Mouse (Mus musculus): ENCODE results near the gene Coq6.
"Not testable (repeated sequence)": the region's sequence is repeated elsewhere in the genome, so short reads cannot be mapped to it uniquely, and the experiment has no call there.

Gene Coq6

DNA sequence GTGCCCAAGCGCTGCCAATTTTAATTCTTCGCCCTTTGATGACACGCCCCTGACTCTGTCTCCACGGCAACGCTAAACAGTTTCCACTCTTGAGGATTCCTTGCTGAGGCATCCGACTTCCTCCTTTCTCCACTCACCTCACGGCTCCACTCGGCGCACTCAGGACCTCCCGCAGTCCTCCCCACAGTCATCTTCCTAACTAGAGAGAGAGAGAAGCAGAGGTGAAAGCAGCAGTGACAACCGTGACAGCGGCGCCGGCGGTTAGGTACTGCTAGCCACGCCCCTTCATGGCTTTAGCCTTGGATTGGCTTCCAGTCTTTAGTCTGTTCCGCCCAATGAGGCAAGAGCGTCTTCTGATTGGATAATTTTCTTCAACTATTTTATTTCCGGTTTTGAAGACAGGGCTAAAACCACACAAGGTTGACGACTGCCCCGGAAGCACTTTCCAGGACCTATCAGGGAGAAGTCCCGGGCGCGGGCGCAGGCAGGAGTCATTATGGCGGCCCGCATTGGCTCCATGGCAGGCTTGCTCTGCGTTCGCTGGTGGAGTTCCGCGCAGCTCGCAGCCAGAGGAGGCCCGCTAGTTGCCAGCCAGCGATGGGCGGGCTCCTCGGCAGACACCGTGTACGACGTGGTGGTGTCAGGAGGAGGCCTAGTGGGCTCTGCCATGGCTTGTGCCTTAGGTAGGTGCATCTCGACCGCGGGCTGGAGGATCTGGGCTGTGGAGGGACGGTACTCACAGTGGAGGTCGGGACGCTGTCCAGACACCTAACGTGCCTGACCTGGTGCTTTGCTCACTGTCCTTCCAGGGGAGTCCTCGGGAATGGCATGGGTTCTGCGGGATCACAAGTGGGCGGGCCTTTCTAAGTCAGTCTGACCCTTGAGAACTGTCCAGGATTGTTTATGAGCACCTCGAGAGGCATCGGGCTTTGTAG is at the start of gene Coq6, which contains the start of gene Fam161b:
Gene Coq6, plus strand, starts transcription at position 103 of the 935 bp plus-strand sequence.
Gene Fam161b, minus strand, starts transcription at position 279 of the 935 bp plus-strand sequence.
- ChIA-PET CTCF (no interaction called here), POLR2A (interaction anchor here in 2 of 4 experiments (1.0 to 1.6 kb wide), 4 partner anchors 10 to 95 kb away, joined by 3 to 6 read pairs (median 3); no protein-coding TSS in a partner anchor)

DNA sequence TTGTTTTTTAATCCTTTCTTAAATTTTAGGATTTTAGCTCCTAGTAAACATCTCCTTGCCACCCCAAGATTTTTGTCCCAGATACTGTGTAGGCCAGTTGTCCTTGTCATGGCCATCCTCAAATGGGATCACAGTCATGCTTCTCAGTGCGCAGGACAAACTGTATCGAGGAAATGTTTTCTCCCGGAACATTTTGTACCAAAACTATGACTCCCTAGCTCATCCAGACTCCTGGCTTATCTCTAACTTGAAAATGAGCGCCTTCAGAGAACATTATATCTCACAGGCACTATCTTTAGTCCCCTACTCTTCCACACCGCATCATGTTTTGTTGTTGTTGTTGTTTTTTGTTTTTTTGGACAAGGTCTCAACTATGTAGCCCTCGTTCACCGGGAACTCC is 45.5 kb upstream of the Coq6 start:
- CTCF ChIA-PET: interaction anchor here in 3 of 4 experiments (1.0 to 1.4 kb wide), 4 partner anchors 28 to 274 kb away, joined by 3 to 7 read pairs (median 3); no protein-coding TSS in a partner anchor
- POLR2A ChIA-PET: interaction anchor here (0.5 to 3.2 kb wide), 56 partner anchors 9 to 457 kb away, joined by 3 to 23 read pairs (median 4); partner anchors contain the start of genes Aldh6a1 (in 3 of the 4), Lin52 (in 3 of the 4), Ptgr2 (in 3 of the 4) and Rnf113a2 (in 2 of the 4)

DNA sequence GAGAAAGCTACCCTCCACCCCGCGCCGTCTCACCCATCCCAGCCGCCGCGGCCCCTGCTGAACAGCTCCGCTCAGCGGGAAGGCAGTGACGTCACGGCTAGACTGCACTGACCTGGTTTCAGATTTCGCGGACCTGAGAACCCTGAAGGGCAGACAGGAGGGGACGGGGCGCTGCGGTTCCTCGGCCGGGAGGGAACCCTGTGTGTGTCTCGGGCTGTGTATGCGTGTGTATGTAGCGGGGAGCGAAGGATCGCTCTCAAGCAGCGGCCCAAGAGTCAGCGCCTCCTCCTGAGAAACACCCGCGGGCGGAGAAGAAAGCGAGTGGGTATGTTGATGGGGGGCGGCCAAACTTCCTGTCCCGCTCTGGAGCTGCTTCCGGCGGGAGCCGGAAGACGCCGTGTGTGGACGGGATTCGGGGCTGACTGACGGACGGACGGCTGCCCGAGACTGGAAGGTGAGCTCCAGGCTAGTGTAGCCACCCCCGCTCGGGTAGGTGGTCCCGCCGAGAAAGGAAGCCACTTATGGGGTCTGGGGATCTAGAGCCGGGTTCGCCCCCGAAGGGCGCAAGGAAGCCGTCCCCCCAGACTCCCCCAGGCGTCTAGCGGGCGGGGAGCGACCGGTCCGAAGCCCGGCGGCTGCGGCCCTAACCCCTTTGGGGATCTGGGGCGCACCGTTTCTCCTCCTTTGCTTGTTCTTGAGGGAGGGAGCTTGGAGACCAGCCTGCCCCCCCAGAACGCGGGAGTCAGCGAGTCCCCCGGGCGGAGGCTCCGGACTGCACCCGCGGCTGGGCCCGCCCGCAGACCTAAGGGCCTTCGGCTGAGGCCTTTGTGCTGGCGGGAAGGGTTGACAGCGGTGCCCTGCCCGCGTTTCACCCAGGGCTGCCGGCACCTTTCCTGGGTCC is 44.5 kb upstream of the Coq6 start, which contains the start of gene Zfp410:
Gene Zfp410, plus strand, starts transcription at position 132 of the 901 bp plus-strand sequence.
- ChIA-PET CTCF (interaction anchor here in 3 of 4 experiments (0.6 to 1.4 kb wide), 8 partner anchors 10 to 560 kb away, joined by 3 to 7 read pairs (median 4); no protein-coding TSS in a partner anchor), POLR2A (interaction anchor here (0.5 to 3.2 kb wide), 72 partner anchors 8 to 497 kb away, joined by 3 to 23 read pairs (median 4); partner anchors contain the start of genes Aldh6a1 (in 3 of the 4), Lin52 (in 3 of the 4), Ptgr2 (in 3 of the 4) and Rnf113a2 (in 2 of the 4))

DNA sequence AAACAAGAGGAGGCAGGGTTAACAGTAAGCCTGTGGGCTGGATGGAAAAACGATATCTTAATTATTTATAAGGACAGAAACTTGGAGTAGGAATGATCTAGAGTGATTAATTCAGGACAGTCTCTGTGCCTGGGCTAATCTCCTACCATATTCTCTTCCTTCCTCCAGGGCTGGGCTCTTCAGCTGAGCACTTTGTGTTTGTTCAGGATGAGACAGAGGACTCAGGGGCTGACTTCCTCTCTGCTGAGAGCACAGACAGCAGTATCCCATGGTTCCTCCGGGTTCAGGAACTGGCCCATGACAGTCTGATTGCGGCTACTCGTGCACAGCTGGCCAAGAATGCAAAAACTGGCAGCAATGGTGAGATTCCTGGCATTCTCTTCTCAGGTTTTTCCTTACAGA is 34.3 kb upstream of the Coq6 start:
- ChIA-PET CTCF (interaction anchor here in 2 of 4 experiments (0.5 to 0.6 kb wide), 2 partner anchors 10 to 31 kb away, joined by 3 to 4 read pairs; partner anchors contain the start of gene Zfp410 (in 1 of the 2)), POLR2A (interaction anchor here in 3 of 4 experiments (0.6 to 2.3 kb wide), 5 partner anchors 10 to 133 kb away, joined by 3 to 8 read pairs (median 4); partner anchors contain the start of gene Zfp410 (in 2 of the 3))

DNA sequence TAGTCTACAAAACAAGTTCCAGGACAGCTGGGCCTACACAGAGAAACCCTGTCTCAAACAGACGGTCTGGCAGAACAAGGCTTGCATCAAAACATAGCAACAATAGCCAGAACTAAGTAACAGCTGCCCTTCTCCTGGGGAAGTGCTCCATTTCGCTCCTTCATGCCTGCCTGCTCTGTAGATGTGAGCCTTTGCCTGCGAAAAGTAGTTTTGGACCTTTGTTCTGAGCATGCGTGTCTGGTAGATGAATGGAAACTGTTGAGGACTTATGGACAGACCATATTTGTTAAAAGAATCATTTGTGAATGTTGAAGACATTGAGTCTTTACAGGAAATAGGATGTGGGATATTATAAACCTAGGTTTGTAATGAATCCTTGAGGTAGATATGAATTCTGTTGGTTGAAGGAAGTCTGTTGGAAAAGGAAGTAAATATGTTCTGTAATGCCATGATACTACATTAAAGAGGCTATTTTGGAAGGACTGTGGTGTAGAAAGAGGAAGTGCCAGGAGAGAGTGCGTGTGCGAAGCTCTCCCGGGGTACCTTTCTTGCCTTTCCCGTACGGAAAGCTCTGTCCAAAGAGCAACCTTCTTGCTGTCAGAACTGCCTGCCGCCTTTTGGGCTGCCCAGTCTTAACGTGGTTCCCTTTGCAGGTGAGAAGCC is 24.4 kb upstream of the Coq6 start:
- CTCF ChIA-PET: interaction anchor here in 1 of 4 experiments (0.9 kb wide), 1 partner anchor 11 kb away, joined by 3 read pairs; no protein-coding TSS in a partner anchor
- POLR2A ChIA-PET: interaction anchor here in 2 of 4 experiments (0.6 to 2.3 kb wide), 4 partner anchors 10 to 333 kb away, joined by 3 to 6 read pairs (median 3); partner anchors contain the start of gene Zfp410 (in 1 of the 2)

DNA sequence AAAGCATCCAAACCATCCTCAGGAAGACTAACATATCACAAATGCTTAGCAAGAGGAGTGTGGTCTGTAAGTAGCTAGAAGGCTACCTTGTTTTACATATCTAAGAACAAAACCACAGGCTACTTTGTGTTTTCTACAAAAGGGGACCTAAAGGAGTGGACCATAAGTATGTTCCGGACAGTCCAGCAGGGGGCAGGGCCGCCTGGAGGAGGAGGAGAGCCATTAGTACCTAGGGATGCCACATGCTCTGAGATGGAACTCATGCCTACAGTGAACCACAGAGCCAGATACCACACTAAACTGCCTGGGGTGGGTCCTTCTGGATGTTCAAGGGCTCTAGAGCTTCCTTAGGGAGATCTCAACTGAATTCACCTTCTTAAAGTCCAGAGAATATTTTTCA is 14.3 kb upstream of the Coq6 start:
- POLR2A ChIA-PET: interaction anchor here in 2 of 4 experiments (0.7 to 2.8 kb wide), 10 partner anchors 9 to 116 kb away, joined by 3 to 9 read pairs (median 4); partner anchors contain the start of genes Coq6 (in 2 of the 2), Fam161b (in 2 of the 2), Aldh6a1 (in 1 of the 2) and Lin52 (in 1 of the 2)
- CTCF ChIA-PET: interaction anchor here in 3 of 4 experiments (0.6 to 1.4 kb wide), 4 partner anchors 11 to 215 kb away, joined by 3 to 5 read pairs (median 4); partner anchors contain the start of gene Zfp410 (in 1 of the 3)

DNA sequence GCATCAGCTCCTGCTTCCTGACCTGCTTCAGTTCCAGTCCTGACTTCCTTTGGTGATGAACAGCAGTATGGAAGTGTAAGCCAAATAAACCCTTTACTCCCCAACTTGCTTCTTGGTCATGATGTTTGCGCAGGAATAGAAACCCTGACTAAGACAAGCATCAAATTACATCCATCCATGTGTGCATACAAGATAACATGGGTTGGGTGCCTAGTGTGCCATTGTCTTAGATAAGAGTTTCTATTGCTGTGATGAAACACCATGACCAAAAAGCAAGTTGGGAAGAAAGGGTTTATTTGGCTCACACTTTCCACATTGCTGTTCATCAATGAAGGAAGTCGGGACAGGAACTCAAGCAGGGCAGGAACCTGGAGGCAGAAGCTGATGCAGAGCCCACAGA is 2.8 kb upstream of the Coq6 start:
- POLR2A ChIA-PET, CTCF ChIA-PET: not testable (repeated sequence)

DNA sequence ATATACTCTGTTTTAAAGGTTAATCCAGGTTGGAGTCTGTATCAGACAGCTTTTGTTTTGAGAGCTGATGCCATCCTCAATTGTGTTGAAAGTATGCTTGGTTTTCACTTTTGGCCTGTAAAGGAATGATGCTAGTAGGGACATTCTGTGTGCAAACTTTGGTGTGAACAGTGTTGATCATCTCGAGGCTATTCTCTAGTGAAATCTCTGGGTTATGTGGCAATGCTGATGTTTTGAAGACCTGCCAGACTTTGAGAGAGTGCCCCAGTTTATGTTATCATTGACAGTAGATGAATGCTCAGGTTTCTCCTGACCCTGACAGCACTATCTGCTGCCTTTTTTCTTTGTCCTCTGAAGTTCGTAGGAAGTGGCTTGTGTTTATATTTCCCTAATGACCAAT is 1.4 kb downstream of the Coq6 start:
- POLR2A ChIA-PET: interaction anchor here in 1 of 4 experiments (1.0 to 1.6 kb wide), 2 partner anchors 11 to 15 kb away, joined by 3 to 6 read pairs; no protein-coding TSS in a partner anchor
- CTCF ChIA-PET: no interaction called here

DNA sequence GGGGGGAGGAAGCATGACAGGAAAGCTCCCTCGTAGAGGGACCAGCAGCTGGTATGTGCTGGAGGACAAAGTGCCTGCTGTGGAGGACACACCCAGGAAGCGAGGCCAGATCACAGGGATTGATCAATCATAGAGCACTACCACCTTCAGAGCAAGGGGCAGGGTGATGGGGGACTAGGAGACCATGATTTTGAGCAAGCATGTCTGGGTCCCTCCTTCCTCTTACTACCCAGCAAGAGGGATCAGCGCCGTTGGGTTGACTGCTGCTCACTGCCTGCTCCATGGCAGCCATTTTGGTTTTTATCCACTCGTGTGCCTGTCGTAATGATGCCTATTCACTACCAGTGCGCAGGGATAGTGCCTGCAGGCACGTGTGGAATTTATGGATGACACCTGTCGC is 2.8 kb downstream of the Coq6 start:
- CTCF ChIA-PET: no interaction called here
- POLR2A ChIA-PET: interaction anchor here in 2 of 4 experiments (0.6 to 1.3 kb wide), 5 partner anchors 9 to 254 kb away, joined by 3 to 4 read pairs (median 3); no protein-coding TSS in a partner anchor

DNA sequence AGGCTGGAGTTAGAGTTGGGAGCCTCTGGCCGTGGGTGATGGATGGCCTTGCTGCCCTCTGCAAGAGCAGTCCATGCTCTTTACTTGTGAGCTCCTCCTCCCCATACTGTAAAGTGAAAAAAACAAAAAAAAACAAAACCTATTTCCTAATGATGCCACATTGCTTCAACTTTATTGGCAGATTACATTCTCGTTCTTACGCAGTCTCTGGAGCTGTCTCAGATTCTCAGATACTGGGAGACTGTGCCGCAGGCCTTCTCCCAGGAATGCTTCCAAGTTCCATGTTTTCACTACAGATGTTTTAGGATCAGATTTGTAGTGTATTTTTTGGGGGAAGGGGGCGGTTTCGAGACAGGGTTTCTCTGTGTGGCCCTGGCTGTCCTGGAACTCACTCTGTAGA is 3.7 kb downstream of the Coq6 start:
- ChIA-PET CTCF (no interaction called here), POLR2A (interaction anchor here in 3 of 4 experiments (0.6 to 1.3 kb wide), 3 partner anchors 9 to 647 kb away, joined by 3 to 4 read pairs (median 3); no protein-coding TSS in a partner anchor)

DNA sequence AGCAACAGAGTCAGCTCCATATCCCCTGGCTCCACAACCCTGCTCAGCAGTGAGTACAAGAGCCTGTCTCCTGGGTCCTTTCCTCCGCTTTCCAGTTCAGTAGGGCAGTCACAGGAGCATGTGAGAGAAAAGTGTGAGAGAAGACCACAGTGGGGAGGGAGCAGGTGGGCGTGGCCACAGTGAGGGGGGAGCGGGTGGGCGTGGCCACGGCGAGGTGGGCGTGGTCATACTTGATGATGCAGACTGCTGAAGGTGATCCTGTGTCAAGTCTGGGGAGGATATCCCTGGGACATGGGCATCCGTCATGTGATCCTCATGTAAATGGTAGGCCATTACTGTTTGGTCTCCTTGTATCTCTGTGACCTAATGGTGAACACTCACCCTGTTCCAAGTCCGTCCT is 5.5 kb downstream of the Coq6 start:
- CTCF ChIA-PET: interaction anchor here in 2 of 4 experiments (0.6 to 1.0 kb wide), 2 partner anchors 40 to 214 kb away, joined by 3 to 11 read pairs; no protein-coding TSS in a partner anchor

DNA sequence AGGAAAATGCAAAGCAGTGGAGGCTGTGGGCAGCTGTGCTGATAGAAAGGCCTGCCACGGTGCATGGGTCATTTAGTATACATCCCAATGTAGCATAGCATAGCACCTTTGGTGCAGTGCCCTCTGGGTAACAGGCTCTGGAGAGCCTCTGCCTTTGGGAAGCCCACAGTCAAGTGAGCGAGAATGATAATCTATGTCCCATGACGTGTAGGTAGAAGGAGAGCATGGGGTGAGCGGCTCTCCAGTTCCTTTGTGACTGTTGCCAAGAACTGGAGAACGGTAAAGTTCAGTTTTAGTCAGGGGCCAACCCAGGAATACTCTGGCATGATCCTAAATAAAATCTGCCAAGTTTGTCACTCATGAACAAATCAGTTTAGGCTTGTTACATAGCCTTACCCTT is 10.2 kb downstream of the Coq6 start:
- POLR2A ChIA-PET: interaction anchor here in 1 of 4 experiments (1.5 kb wide), 1 partner anchor 17 kb away, joined by 3 read pairs; no protein-coding TSS in a partner anchor
- CTCF ChIA-PET: no interaction called here

More for the DNA sequence above, 5.5 kb downstream of the Coq6 start:
- POLR2A ChIA-PET: interaction anchor here in 2 of 4 experiments (0.7 to 1.6 kb wide), 6 partner anchors 9 to 67 kb away, joined by 3 to 6 read pairs (median 4); partner anchors contain the start of gene Zfp410 (in 1 of the 2)

DNA sequence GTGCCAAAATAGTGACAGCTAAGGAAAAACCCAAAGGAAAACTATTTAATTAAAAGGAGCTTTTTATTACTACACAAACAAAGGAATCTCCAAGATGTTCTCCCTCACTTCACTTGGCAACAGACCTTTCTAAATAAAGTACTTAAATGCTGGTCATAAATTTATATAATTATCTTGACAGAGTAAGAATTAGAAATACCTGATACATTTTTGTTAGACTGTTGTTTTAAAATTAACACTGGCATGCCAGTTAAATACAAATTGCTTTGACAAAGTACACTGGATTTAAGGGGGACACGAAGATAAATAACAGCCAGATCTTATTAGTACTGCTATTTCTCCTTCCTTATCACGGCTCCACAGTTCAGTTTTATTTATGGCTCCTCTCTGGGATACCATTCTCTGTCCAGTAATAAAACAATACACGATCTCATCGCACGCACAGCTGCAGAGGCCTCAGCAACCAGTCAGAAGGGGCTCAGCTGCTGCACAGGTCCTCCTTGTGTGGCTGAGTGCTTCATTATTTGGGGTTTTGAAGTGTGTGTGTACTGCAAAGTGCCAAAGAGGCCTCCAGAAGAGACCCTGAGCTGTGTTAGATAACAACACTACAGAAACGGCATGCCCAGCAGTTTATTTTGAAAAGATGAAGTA is 12.5 kb downstream of the Coq6 start:
- CTCF ChIA-PET: no interaction called here
- POLR2A ChIA-PET: interaction anchor here in 1 of 4 experiments (1.5 kb wide), 1 partner anchor 10 kb away, joined by 4 read pairs; no protein-coding TSS in a partner anchor

DNA sequence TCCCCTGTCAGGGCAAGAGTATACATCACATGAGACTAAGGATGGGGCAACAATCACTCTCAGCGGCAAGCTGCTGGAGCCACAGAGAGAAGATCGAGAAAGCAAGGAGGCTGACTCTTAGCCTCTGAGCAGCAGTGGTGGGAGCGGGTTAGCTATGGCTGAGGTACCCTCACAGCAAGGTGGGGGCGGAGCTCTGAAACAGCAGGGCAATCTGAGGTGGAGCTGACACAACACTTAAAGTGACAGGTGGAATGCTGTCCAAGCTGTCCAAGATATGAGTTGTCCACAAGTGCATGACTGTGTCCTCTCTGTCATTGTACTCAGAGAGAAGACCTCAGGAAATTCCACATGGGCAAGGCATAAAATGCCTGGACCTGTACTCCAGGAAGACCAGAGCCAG is 20.9 kb downstream of the Coq6 start:
- ChIA-PET POLR2A (interaction anchor here in 2 of 4 experiments (1.0 to 2.0 kb wide), 3 partner anchors 10 to 69 kb away, joined by 3 to 4 read pairs (median 4); partner anchors contain the start of genes Aldh6a1 (in 1 of the 2) and Lin52 (in 1 of the 2)), CTCF (no interaction called here)

DNA sequence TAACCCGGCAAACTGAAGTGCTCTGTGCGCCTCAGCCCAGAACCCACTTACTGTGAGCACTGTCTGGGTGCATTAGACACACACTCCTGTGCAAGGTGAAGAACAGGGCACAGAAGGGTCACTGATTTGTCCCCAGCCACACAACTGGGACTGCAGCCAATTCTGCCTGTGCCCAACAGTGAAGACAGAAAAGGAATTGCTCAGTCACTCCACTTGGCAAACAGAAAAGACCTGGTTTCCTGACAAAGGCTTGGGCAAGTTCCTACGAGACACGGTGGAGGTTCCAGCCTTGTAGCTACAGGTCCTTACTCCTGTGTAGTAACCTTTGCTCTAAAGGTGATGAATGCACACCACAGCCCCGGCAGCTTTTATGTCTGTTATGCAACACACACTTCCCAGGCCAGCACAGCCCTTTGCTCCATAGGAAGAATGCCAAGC is 23.2 kb downstream of the Coq6 start:
- POLR2A ChIA-PET: interaction anchor here in 1 of 4 experiments (0.5 to 1.0 kb wide), 2 partner anchors 10 to 17 kb away, joined by 3 read pairs; no protein-coding TSS in a partner anchor
- CTCF ChIA-PET: no interaction called here

DNA sequence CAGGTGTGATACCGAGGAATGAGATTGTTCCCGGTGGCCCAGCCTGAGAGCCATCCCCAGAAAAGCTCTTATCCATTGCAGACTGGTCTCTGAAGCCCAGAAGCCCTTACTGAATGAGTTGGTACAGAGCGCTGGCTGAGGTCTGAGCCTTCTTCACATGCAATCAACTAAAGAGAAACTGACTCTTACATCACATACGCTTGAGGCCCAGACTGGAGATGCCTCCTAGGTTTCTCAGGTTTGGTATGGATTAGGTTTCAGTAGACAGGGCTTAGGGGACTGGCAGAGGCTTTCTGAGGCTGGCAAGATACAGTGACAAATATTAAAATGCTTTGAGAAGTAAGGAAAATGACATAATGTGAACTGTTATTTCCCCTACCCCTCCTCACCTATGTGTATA is 24.0 kb downstream of the Coq6 start:
- ChIA-PET POLR2A (interaction anchor here in 3 of 4 experiments (0.5 to 1.2 kb wide), 5 partner anchors 8 to 611 kb away, joined by 3 to 4 read pairs (median 3); partner anchors contain the start of genes Bbof1 (in 1 of the 3) and Entpd5 (in 1 of the 3)), CTCF (no interaction called here)

Data from embryonic stem cell, embryonic (primary cell).